Mouse (Mus musculus): ENCODE measurements around the gene Agmo. TPM values are rescaled to one million over a fixed set of nuclear protein-coding genes. Genes with fewer than 3 reads are reported as not detected.

Agmo gene
- polyA plus RNA-seq (2014; fragmentation: Nextera tagmentation; extraction: Ambion mirVana), result 0.30 and 0.63 TPM in 2 replicates

DNA sequence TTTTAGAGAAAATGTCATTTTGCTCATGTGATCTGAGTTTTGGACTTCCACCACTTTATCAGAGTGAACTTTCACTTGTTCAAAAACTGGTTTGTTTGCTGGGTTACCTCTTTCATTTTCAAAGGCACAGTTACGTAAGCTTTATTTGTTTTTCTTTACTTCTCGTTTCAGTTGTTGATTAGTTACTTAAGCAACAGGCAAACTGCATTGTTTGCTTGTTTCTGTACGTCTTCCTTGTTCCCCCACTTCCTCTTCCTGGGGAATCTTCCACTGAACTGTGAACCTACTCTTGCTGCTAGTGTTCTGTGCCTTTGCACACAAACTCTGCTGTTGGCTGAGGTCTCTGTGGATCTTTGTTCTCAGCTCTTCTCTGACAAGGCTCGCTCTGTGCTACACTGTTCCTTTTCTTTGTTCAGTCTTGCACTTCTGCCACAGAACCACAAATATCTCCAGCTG is at the start of gene Agmo:
Gene Agmo, plus strand, starts transcription at position 76 of the 456 bp plus-strand sequence.
- H3K9me3 ChIP-seq (ENCODE audit: control insufficient read depth, low read length), result no peaks in the 10 kb centered on the region

DNA sequence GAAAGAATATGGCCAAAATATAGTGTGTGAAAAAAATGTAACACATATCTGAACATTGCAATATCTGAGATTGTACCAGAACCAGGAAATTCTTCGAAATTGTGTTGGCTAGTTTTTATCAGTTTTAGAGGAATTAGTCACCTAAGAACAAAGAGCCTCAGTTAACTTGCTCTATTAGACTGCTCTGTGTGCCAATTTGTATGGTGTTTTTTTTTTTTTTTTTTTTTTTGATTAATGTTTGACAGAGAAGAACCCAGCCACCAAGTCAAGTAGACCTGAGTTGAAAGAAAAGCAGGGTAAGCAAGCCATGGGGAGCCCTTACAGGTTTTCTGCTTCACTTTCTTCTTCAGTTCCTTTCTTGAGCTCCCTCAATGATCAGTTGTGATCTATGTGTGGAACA is 10.3 kb upstream of the Agmo start:
- no peak for DNase-seq (ENCODE audit: low spot score)
- Histone ChIP-seq H3K27ac (replicated peaks; ENCODE audit: low read depth, low read length) (no peak overlapping the region), H3K36me3 (ENCODE audit: control insufficient read depth, insufficient read depth, low read length) (no peaks in the 10 kb centered on the region), H3K9me3 (ENCODE audit: control insufficient read depth, low read length) (no peaks in the 10 kb centered on the region), H3K9ac (ENCODE audit: low read length) (no peak overlapping the region), H3K27me3 (ENCODE audit: control insufficient read depth, insufficient read depth, low read length) (no peaks in the 10 kb centered on the region), H3K4me3 (ENCODE audit: low read depth, low read length) (no peak overlapping the region), H3K4me1 (ENCODE audit: control insufficient read depth, insufficient read depth, low read length) (no peaks in the 10 kb centered on the region), H3K4me2 (ENCODE audit: low read depth, severe bottlenecking) (no peak overlapping the region)
- ATAC-seq (ENCODE audit: insufficient number of reproducible peaks, low FRiP score, low TSS enrichment, low read depth), result no peak
- WGBS, result 85% methylated on average over 1 of the region's 1 CpGs

More for the DNA sequence above, at the start of gene Agmo:
- DNase-seq (ENCODE audit: low spot score) (no peak), ATAC-seq (ENCODE audit: insufficient number of reproducible peaks, low FRiP score, low TSS enrichment, low read depth) (no peak)
- no peak within 1 kb of the TSS for H3K4me2 ChIP-seq (ENCODE audit: low read depth, severe bottlenecking)
- no peaks in the 10 kb centered on the region for H3K4me1 ChIP-seq (ENCODE audit: control insufficient read depth, insufficient read depth, low read length)
- H3K36me3 ChIP-seq (ENCODE audit: control insufficient read depth, insufficient read depth, low read length), result no peaks in the 10 kb centered on the region
- no peaks in the 10 kb centered on the region for H3K27me3 ChIP-seq (ENCODE audit: control insufficient read depth, insufficient read depth, low read length)
- 76% methylated on average over 4 of the region's 4 CpGs for WGBS
- no peak within 1 kb of the TSS for H3K27ac ChIP-seq (replicated peaks; ENCODE audit: low read depth, low read length)
- H3K4me3 ChIP-seq (ENCODE audit: low read depth, low read length), result no peak within 1 kb of the TSS
- no peak within 1 kb of the TSS for H3K9ac ChIP-seq (ENCODE audit: low read length)

DNA sequence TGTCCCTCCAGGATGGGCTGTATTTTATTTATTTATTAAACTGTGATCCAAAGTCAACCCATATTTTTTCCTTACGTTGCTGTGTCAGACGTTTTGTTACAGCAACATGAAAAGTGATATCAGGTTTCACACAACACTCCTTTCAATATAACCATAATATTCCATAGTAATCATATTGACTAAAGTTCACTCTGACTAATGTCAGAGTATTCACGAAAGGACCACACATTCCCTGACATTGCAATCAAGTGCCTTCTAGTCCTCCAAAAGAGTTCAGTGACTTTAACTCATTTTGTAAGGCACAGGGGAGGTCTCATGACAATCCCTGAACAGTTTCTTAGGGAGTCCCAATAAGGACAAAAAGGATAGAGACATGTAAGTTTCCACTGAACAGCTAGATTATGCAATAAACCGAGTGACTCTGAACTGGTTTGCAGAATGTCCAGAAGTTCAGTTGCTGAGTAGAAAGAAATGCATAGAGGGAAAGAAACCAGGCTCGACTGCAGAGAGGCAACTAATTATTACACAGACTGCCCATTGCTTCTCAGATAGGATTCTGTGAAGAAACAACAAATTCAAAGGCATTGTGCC is 371 bp upstream of the Agmo start:
- Histone ChIP-seq H3K36me3 (ENCODE audit: control insufficient read depth, insufficient read depth, low read length) (no peaks in the 10 kb centered on the region), H3K4me1 (ENCODE audit: control insufficient read depth, insufficient read depth, low read length) (no peaks in the 10 kb centered on the region), H3K4me3 (ENCODE audit: low read depth, low read length) (no peak overlapping the region), H3K9ac (ENCODE audit: low read length) (no peak overlapping the region), H3K27ac (replicated peaks; ENCODE audit: low read depth, low read length) (no peak overlapping the region), H3K4me2 (ENCODE audit: low read depth, severe bottlenecking) (no peak overlapping the region), H3K9me3 (ENCODE audit: control insufficient read depth, low read length) (no peaks in the 10 kb centered on the region), H3K27me3 (ENCODE audit: control insufficient read depth, insufficient read depth, low read length) (no peaks in the 10 kb centered on the region)
- DNase-seq (ENCODE audit: low spot score) (no peak), ATAC-seq (ENCODE audit: insufficient number of reproducible peaks, low FRiP score, low TSS enrichment, low read depth) (no peak)
- 75% methylated on average over 5 of the region's 5 CpGs for WGBS

DNA sequence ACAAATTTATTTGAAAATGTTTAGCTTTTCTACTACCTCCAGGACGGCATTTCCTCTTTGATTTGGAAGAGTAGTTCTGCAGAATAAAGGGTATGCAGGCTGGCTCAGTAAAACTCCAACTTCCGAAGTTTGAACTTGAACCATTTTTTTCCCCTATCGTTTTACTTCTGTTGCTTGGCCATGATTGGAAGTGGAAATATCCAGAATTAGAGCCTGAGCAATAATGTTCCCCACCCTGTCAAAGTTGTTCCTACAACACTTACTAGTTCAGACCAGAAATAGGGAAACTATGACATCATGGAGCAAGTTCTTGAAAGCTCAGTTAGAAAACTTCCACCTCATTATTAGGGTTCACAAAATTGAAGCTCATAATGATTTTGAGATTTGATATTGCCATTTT is 1.0 kb downstream of the Agmo start:
- WGBS, result 91% methylated on average over 3 of the region's 3 CpGs
- no peak for ATAC-seq (ENCODE audit: insufficient number of reproducible peaks, low FRiP score, low TSS enrichment, low read depth)
- DNase-seq (ENCODE audit: low spot score), result no peak
- no peak overlapping the region for H3K27ac ChIP-seq (replicated peaks; ENCODE audit: low read depth, low read length)
- no peak overlapping the region for H3K4me2 ChIP-seq (ENCODE audit: low read depth, severe bottlenecking)
- H3K4me1 ChIP-seq (ENCODE audit: control insufficient read depth, insufficient read depth, low read length), result no peaks in the 10 kb centered on the region
- no peaks in the 10 kb centered on the region for H3K27me3 ChIP-seq (ENCODE audit: control insufficient read depth, insufficient read depth, low read length)
- H3K9me3 ChIP-seq (ENCODE audit: control insufficient read depth, low read length), result no peaks in the 10 kb centered on the region
- no peaks in the 10 kb centered on the region for H3K36me3 ChIP-seq (ENCODE audit: control insufficient read depth, insufficient read depth, low read length)
- no peak overlapping the region for H3K9ac ChIP-seq (ENCODE audit: low read length)
- H3K4me3 ChIP-seq (ENCODE audit: low read depth, low read length), result no peak overlapping the region

DNA sequence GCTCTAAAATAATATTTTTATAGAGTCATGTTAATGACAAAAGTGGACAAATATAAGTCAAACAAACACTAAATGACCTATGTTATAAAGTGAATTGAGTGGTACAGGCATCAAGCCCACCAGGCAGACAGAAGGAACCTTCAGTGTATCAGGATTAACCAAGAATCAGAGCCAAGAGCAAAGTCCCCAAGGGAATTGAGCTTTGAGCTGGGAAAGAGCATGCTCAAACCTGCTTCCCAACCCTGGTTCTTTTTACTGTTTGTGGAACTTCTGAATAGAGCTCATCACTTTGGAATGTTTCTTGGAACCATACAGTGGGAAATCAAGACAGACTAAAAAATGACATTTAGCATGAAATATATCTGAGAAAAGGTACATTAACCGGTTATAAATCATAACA is 3.4 kb downstream of the Agmo start:
- Histone ChIP-seq H3K27me3 (ENCODE audit: control insufficient read depth, insufficient read depth, low read length) (no peaks in the 10 kb centered on the region), H3K36me3 (ENCODE audit: control insufficient read depth, insufficient read depth, low read length) (no peaks in the 10 kb centered on the region), H3K9me3 (ENCODE audit: control insufficient read depth, low read length) (no peaks in the 10 kb centered on the region), H3K4me2 (ENCODE audit: low read depth, severe bottlenecking) (no peak overlapping the region), H3K27ac (replicated peaks; ENCODE audit: low read depth, low read length) (no peak overlapping the region), H3K4me3 (ENCODE audit: low read depth, low read length) (no peak overlapping the region), H3K4me1 (ENCODE audit: control insufficient read depth, insufficient read depth, low read length) (no peaks in the 10 kb centered on the region), H3K9ac (ENCODE audit: low read length) (no peak overlapping the region)
- no peak for DNase-seq (ENCODE audit: low spot score)
- no peak for ATAC-seq (ENCODE audit: insufficient number of reproducible peaks, low FRiP score, low TSS enrichment, low read depth)
- 90% methylated on average over 1 of the region's 1 CpGs for WGBS

DNA sequence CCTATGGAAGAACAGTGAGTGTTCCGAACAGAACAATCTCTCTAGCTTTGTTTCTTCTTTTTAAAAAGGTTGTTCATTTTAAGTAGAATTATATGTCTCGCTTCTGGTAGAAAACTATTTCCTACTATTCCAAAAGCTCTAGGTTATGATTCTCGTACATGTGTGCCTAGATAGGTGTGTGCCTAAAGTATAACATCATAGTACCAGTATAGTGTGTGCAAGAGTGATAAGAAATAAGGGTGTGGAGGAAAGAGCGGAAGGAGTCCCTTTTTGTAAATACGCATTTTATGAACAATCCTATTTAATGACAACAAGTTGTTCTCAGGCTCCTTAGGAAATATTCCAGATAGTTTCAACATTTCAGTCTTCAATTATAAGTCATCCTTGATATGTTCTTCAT is 10.2 kb downstream of the Agmo start:
- Histone ChIP-seq H3K27ac (replicated peaks; ENCODE audit: low read depth, low read length) (no peak overlapping the region), H3K4me3 (ENCODE audit: low read depth, low read length) (no peak overlapping the region), H3K9ac (ENCODE audit: low read length) (no peak overlapping the region), H3K27me3 (ENCODE audit: control insufficient read depth, insufficient read depth, low read length) (no peaks in the 10 kb centered on the region), H3K4me1 (ENCODE audit: control insufficient read depth, insufficient read depth, low read length) (no peaks in the 10 kb centered on the region), H3K4me2 (ENCODE audit: low read depth, severe bottlenecking) (no peak overlapping the region), H3K9me3 (ENCODE audit: control insufficient read depth, low read length) (no peaks in the 10 kb centered on the region), H3K36me3 (ENCODE audit: control insufficient read depth, insufficient read depth, low read length) (no peaks in the 10 kb centered on the region)
- DNase-seq (ENCODE audit: low spot score) (no peak), ATAC-seq (ENCODE audit: insufficient number of reproducible peaks, low FRiP score, low TSS enrichment, low read depth) (no peak)
- 89% methylated on average over 5 of the region's 5 CpGs for WGBS

DNA sequence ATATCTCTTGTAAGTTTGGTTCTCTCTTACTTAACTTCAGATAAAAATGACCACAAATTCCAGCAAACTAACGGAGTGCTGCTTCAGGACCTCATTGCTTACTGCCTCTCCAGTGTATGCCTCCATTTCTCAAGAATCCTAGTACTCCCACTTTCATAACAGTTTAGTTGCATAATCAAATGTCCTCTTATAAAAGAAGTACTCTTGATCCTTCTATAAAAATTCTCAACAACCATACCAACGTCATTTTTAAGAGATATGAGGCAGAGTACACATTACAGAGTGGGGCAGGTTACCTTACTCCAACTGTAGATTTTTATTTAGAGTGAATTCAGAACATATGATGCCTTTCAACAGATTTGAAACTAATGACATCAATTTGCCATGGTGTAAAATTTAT is 15.7 kb downstream of the Agmo start:
- WGBS, result 76% methylated on average over 2 of the region's 2 CpGs
- no peak overlapping the region for H3K27ac ChIP-seq (replicated peaks; ENCODE audit: low read depth, low read length)
- H3K4me2 ChIP-seq (ENCODE audit: low read depth, severe bottlenecking), result no peak overlapping the region
- H3K27me3 ChIP-seq (ENCODE audit: control insufficient read depth, insufficient read depth, low read length), result no peaks in the 10 kb centered on the region
- H3K9me3 ChIP-seq (ENCODE audit: control insufficient read depth, low read length), result no peaks in the 10 kb centered on the region
- no peak overlapping the region for H3K9ac ChIP-seq (ENCODE audit: low read length)
- H3K36me3 ChIP-seq (ENCODE audit: control insufficient read depth, insufficient read depth, low read length), result no peaks in the 10 kb centered on the region
- no peaks in the 10 kb centered on the region for H3K4me1 ChIP-seq (ENCODE audit: control insufficient read depth, insufficient read depth, low read length)
- no peak overlapping the region for H3K4me3 ChIP-seq (ENCODE audit: low read depth, low read length)
- ATAC-seq (ENCODE audit: insufficient number of reproducible peaks, low FRiP score, low TSS enrichment, low read depth) (no peak), DNase-seq (ENCODE audit: low spot score) (no peak)

DNA sequence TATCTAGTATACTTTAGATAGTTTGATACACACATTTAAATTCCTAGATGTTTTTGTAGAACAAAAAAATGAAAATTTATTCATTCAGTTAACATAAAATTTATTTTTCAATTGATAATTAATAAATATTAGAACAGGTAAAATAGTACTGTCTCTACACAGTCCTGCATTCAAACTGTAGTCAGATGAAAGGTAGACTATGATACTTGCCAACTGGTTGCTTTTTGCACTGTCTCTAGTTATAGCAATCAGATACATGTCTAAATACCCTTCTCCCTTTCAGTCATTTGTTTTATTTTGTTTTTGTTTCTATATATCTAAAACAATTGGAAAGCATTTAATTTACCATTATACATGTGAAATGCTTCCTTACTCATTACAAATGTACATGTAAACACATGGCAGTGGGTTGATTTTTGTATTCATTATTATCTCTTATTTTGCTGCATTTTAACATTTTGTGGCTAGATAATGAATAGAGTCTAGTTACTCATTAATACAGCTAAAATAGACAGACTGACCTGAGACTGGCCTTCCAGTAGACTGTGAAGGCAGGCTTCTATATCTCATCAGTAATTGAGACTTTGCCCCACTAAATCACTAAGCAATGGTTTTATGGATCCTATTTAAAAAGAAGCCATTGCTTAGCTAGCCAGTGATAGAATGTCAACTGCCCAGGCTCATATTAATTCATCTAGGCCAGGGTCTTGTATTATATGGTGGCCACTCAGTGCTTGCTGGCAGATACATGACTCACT is 18.5 kb downstream of the Agmo start:
- no peak overlapping the region for H3K27ac ChIP-seq (replicated peaks; ENCODE audit: low read depth, low read length)
- DNase-seq (ENCODE audit: low spot score) (no peak), ATAC-seq (ENCODE audit: insufficient number of reproducible peaks, low FRiP score, low TSS enrichment, low read depth) (no peak)
- no peak overlapping the region for H3K4me3 ChIP-seq (ENCODE audit: low read depth, low read length)
- H3K36me3 ChIP-seq (ENCODE audit: control insufficient read depth, insufficient read depth, low read length), result no peaks in the 10 kb centered on the region
- H3K4me2 ChIP-seq (ENCODE audit: low read depth, severe bottlenecking), result no peak overlapping the region
- H3K9me3 ChIP-seq (ENCODE audit: control insufficient read depth, low read length), result no peaks in the 10 kb centered on the region
- H3K9ac ChIP-seq (ENCODE audit: low read length), result no peak overlapping the region
- no peaks in the 10 kb centered on the region for H3K4me1 ChIP-seq (ENCODE audit: control insufficient read depth, insufficient read depth, low read length)
- no peaks in the 10 kb centered on the region for H3K27me3 ChIP-seq (ENCODE audit: control insufficient read depth, insufficient read depth, low read length)

Data from limb, embryonic 11.5 days (tissue).